Mouse (Mus musculus) midbrain, embryonic 12.5 days (tissue): ENCODE measurements around the gene Litaf. TPM values are rescaled to one million over a fixed set of nuclear protein-coding genes. Genes with fewer than 3 reads are reported as not detected.
"Not testable (repeated sequence)": the region's sequence is repeated elsewhere in the genome, so short reads cannot be mapped to it uniquely, and the experiment has no call there.

ENCODE experiments used
- ATAC-seq: fragments of 200-750 bp; cut with Nextera tagmentation; 2 replicates; pipeline ENCODE4 v1.8.0; 2017; ENCODE audit warnings: low read depth, moderate TSS enrichment, moderate library complexity; ENCODE audit not compliant: low FRiP score
- H3K27ac ChIP-seq: fragments of 300-500 bp; sonication (generic); replicated peaks from 2 replicates; pipeline ENCODE4 v1.5.1; 2016; ENCODE audit warnings: mild to moderate bottlenecking
- H3K27me3 ChIP-seq: fragments of 300-500 bp; sonication (generic); 2 replicates; pipeline ENCODE4 v1.6.1; 2016; ENCODE audit warnings: mild to moderate bottlenecking
- H3K36me3 ChIP-seq: fragments of 300-500 bp; sonication (generic); 2 replicates; pipeline ENCODE4 v1.6.1; 2016
- H3K4me1 ChIP-seq: fragments of 300-500 bp; sonication (generic); 2 replicates; pipeline ENCODE4 v1.6.1; 2016
- H3K4me2 ChIP-seq: fragments of 300-500 bp; sonication (generic); replicated peaks from 2 replicates; pipeline ENCODE4 v1.6.1; 2016; ENCODE audit warnings: mild to moderate bottlenecking, moderate library complexity
- H3K4me3 ChIP-seq: fragments of 300-500 bp; sonication (generic); 2 replicates; pipeline ENCODE4 v1.5.1; 2016; ENCODE audit warnings: mild to moderate bottlenecking
- H3K9ac ChIP-seq: fragments of 300-500 bp; sonication (generic); replicated peaks from 2 replicates; pipeline ENCODE4 v1.6.1; 2016; ENCODE audit warnings: mild to moderate bottlenecking, moderate library complexity
- H3K9me3 ChIP-seq: fragments of 300-500 bp; sonication (generic); 2 replicates; pipeline ENCODE4 v1.6.1; 2016; ENCODE audit warnings: mild to moderate bottlenecking
- WGBS: fragments of 180-500 bp; shearing (Covaris S2); methylation state at CpG from one replicate; pipeline ENCODE4 v1.1.7; 2016; 5-methylcytosine and 5-hydroxymethylcytosine counted together
- polyA plus RNA-seq: library from polyadenylated mRNA; unstranded; fragments of >200 nt; fragmentation: Nextera tagmentation; extraction: Ambion mirVana; gene quantifications from 2 replicates; pipeline ENCODE4 v1.2.1, GENCODE M21; 2016

Gene Litaf
- polyA plus RNA-seq, 1 experiment from 2014 or later: 42.4 TPM

DNA sequence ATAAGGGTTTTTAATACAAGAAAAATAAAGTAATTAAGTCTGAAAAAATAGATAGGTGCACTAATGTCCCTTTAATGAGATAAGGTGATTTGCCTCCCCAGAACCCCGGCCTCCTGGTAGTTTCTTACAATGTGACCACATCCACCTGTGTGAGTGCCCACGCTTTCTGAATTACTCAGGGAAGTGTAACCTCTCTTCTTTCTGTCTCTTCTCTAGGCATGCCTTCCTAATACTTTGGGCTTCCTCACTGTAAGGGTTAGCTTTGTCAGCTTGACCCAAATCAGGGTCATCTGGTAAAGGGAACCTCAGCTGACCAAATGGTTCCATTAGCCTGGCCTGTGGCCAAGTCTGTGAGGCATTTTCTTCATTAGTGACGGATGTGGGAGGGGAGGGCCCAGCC, 51.5 kb downstream of the Litaf start:
- no peak for ATAC-seq
- H3K9me3 ChIP-seq: no peaks in the 10 kb centered on the region
- no peaks in the 10 kb centered on the region for H3K27me3 ChIP-seq

DNA sequence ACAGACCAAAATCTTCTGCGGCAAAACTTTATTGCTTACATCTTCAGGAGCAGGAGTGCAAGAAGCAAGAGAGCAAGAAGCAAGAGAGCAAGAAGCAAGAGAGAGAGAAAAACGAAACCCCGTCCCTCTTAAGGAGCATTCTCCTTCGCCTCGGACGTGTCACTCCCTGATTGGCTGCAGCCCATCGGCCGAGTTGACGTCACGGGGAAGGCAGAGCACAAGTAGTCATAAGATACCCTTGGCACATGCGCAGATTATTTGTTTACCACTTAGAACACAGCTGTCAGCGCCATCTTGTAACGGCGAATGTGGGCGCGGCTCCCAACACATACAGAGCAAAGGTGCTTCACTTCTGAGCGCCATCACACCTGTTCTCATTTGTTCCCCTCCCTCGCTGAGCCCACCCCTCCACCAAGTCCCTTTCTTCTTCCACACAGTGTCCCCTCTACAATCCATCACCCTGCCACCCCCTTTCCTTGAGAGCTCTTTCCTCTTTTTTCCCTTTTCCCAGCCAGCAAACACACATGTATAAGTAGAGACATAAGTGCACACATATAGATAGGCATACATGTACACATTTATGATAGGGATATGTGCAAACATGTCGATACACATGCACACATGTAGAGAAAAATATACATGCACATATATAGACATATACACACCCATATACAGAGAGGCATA, 52.4 kb downstream of the Litaf start:
- 97% methylated on average over 11 of the region's 19 CpGs for WGBS
- not testable (repeated sequence) for H3K4me2 ChIP-seq, H3K9me3 ChIP-seq, H3K4me3 ChIP-seq, H3K9ac ChIP-seq, H3K4me1 ChIP-seq, H3K36me3 ChIP-seq, ATAC-seq, H3K27ac ChIP-seq, H3K27me3 ChIP-seq

More for the DNA sequence above, 51.5 kb downstream of the Litaf start:
- H3K4me3 ChIP-seq: no peak overlapping the region
- no peak overlapping the region for H3K27ac ChIP-seq
- WGBS: 87% methylated on average over 3 of the region's 3 CpGs
- H3K4me2 ChIP-seq: no peak overlapping the region
- no peaks in the 10 kb centered on the region for H3K36me3 ChIP-seq
- H3K4me1 ChIP-seq: peaks cover 10% of the 10 kb centered on the region
- H3K9ac ChIP-seq: no peak overlapping the region

DNA sequence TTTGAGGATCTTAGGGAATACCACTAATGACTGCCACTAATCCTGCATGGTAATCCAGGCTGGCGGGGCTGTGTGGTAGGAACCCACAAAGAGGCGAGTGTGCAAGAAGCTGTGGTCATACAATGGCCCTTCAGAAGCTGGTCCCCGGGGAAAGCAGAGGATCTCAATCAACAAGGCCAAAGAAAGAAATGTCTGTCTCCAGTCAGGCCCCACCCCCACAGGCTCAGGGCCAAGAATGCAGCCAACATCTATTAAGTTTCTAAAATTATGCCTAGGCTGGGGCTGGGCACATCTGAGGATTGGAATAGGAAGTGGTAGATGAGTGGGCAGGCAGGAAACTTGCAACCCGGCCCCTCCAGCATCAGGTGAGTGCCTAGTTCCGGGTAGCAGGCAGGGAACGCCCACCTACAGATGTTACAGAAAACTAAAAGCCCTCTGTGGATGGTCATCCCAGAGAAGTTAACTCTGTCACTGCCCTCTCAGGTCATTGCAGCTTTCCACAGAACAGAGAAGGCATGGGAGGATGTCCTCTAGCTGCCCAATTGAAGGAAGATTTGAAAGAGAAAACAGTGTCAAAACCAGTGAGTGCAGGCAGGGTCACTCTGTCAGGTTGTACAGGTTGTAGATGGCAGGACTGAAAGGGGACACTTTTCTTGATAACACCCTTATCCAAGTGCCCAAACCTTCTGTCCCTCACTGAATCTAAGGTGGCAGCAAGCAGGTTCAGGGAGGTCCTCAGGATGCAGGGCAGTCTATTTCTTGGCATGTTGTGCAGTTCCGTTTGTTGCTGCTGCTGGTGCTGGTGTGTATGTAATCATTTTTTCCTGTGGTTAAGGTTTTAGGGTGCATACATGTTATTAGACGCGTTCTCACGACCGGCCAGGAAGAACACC, 53.1 kb downstream of the Litaf start:
- H3K4me3 ChIP-seq: no peak overlapping the region
- no peaks in the 10 kb centered on the region for H3K36me3 ChIP-seq
- H3K27ac ChIP-seq: no peak overlapping the region
- WGBS: 69% methylated on average over 11 of the region's 11 CpGs
- H3K4me1 ChIP-seq: peaks cover 18% of the 10 kb centered on the region
- H3K4me2 ChIP-seq: no peak overlapping the region
- no peak overlapping the region for H3K9ac ChIP-seq
- H3K27me3 ChIP-seq: no peaks in the 10 kb centered on the region
- H3K9me3 ChIP-seq: no peaks in the 10 kb centered on the region
- peak; percentile 67 for ATAC-seq

DNA sequence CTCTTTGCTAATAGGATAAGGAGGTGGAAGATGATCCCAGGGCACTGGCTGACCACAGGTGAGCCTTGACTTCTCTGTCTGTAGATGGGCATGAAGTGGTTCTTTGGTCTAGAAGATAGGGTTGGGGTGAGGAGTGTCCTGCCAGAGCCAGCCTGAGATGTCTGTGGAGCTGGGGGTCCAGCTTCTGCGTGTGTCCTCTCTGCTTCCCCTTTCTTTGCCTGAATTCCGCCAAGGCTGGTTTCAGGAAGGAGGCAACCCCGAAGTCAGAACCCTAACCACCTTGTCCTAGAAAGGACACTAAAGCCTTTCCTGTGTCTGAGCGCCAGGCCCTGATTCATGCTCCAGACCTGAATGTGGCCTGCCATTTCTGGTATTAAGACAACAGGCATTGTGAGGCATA, 54.0 kb downstream of the Litaf start:
- no peak overlapping the region for H3K27ac ChIP-seq

DNA sequence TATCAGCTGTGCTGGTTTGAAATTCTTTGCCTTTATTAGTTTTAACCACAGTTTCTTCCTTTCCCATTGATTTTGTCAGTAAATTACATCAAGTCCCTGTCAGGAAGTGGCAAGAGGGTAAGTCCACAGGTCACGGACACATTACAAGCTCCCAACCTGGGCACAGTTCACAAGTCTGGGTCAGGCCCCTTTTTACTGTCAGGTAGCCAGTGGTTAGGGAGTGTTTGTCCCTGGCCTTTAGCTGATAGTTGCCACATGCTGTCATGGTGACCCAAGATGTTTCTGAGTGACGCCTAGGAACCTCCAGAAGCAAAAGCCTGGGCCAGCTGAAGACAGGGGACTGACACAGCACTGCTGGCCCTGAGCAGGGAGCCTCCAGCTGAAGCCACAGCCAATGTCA, 54.8 kb downstream of the Litaf start:
- Histone ChIP-seq H3K9me3 (no peaks in the 10 kb centered on the region), H3K36me3 (no peaks in the 10 kb centered on the region), H3K4me3 (no peak overlapping the region), H3K27me3 (no peaks in the 10 kb centered on the region), H3K9ac (no peak overlapping the region), H3K4me1 (peaks cover 23% of the 10 kb centered on the region), H3K4me2 (no peak overlapping the region), H3K27ac (no peak overlapping the region)
- ATAC-seq: no peak
- 83% methylated on average over 2 of the region's 2 CpGs for WGBS

More for the DNA sequence above, 54.0 kb downstream of the Litaf start:
- Histone ChIP-seq H3K9me3 (no peaks in the 10 kb centered on the region), H3K9ac (no peak overlapping the region), H3K4me3 (no peak overlapping the region), H3K4me1 (peaks cover 23% of the 10 kb centered on the region), H3K27me3 (no peaks in the 10 kb centered on the region), H3K36me3 (no peaks in the 10 kb centered on the region), H3K4me2 (no peak overlapping the region)
- ATAC-seq: no peak
- 88% methylated on average over 4 of the region's 4 CpGs for WGBS

DNA sequence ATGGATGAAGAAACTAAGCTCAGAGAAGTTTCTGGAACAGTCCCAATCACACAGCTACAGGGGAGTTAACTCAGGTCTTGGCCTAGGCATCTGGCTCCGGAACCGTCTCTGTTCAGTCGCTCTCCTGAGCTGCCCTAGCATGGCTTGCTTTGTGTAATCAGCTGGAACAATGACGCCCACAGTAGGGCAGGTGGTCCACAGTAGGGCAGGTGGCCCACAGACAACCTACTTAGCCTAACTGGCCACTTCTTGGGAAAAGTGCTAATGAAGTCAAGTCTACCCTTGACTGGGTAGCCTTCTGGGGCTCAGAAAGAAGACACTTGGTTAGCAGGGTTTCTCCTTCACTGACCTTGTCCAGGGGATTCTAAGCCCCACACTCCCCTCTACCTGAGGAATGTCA, 55.7 kb downstream of the Litaf start:
- Histone ChIP-seq H3K9me3 (no peaks in the 10 kb centered on the region), H3K4me1 (peaks cover 23% of the 10 kb centered on the region), H3K27ac (no peak overlapping the region), H3K36me3 (no peaks in the 10 kb centered on the region), H3K4me2 (no peak overlapping the region), H3K9ac (no peak overlapping the region), H3K27me3 (no peaks in the 10 kb centered on the region), H3K4me3 (no peak overlapping the region)
- WGBS: 89% methylated on average over 4 of the region's 4 CpGs
- no peak for ATAC-seq

DNA sequence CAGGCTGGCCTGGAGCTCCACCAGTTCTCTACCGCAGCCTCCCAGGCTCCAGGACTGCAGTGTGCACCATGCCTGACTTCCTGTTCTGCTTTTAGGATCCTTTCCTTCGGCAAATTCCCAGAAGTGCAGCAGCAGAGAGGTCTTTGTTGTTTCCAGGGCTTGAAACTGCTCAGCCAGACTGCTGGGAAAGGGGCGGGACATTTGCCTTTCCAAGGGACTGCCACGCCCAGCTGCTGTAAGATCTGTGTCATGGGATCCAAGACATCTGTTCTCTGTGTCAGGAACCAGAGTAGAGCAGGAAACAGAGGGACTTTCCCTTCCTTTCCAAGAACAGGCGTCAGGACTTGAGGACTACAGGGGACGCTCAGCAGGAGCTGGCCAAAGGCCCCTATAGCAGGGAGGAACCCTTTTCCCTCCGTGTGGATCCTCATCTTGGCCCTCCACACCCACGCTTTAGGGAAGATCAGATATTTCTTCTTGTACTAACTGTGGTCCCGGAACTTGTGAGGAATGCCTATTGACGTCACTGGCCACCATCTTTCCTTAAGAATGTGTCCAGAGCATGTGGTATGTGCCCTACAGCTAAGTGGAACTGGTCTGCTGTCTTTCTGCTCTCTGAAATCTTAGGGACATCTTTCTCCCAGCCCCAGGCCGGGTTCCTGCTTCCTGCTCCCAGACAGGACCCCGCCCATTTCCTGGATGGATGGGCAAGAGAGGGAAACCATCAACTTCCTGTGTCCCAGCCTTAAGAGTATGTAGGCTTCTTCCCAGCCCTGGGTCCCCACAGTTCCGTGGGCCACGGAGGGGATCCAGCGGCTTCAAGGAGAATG, 57.6 kb downstream of the Litaf start:
- 38% methylated on average over 15 of the region's 15 CpGs for WGBS
- peak; percentile 80 for ATAC-seq
- H3K9ac ChIP-seq: no peak overlapping the region; the same call in 1 of the 2 replicates
- no peaks in the 10 kb centered on the region for H3K36me3 ChIP-seq
- H3K4me2 ChIP-seq: 0 out of 2 replicates have a peak overlapping the region, but pooled peaks have one; percentile 7
- H3K27ac ChIP-seq: peak overlapping the region; percentile 79
- 0 out of 2 replicates have a peak, but pooled peaks cover 2% of the 10 kb centered on the region for H3K9me3 ChIP-seq
- H3K27me3 ChIP-seq: no peaks in the 10 kb centered on the region
- peaks cover 23% of the 10 kb centered on the region for H3K4me1 ChIP-seq
- no peak overlapping the region for H3K4me3 ChIP-seq

DNA sequence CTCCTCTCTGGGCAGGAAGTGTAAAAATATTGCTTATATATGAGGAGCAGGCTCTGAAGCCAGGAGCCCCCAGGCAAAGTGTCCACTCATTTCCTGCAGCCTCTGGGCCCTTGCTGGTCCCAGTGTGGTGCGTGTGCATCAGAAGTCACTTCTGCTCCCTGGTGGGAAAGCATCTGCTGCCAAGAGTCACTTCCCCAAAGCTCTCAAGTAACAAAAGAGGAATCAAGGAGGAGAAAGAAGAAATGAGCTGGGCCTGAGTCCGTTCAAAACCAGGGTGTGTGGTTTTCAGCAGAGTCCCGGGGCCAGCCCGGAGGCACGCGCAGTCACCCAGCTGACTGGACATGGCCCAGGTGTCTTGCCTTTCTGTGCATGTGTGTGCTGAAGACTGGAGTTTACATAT, 59.9 kb downstream of the Litaf start:
- ATAC-seq: no peak
- Histone ChIP-seq H3K36me3 (no peaks in the 10 kb centered on the region), H3K4me1 (peaks cover 13% of the 10 kb centered on the region), H3K9ac (no peak overlapping the region), H3K27ac (no peak overlapping the region), H3K4me3 (no peak overlapping the region), H3K27me3 (no peaks in the 10 kb centered on the region), H3K9me3 (0 out of 2 replicates have a peak, but pooled peaks cover 2% of the 10 kb centered on the region), H3K4me2 (no peak overlapping the region)
- 83% methylated on average over 6 of the region's 6 CpGs for WGBS

DNA sequence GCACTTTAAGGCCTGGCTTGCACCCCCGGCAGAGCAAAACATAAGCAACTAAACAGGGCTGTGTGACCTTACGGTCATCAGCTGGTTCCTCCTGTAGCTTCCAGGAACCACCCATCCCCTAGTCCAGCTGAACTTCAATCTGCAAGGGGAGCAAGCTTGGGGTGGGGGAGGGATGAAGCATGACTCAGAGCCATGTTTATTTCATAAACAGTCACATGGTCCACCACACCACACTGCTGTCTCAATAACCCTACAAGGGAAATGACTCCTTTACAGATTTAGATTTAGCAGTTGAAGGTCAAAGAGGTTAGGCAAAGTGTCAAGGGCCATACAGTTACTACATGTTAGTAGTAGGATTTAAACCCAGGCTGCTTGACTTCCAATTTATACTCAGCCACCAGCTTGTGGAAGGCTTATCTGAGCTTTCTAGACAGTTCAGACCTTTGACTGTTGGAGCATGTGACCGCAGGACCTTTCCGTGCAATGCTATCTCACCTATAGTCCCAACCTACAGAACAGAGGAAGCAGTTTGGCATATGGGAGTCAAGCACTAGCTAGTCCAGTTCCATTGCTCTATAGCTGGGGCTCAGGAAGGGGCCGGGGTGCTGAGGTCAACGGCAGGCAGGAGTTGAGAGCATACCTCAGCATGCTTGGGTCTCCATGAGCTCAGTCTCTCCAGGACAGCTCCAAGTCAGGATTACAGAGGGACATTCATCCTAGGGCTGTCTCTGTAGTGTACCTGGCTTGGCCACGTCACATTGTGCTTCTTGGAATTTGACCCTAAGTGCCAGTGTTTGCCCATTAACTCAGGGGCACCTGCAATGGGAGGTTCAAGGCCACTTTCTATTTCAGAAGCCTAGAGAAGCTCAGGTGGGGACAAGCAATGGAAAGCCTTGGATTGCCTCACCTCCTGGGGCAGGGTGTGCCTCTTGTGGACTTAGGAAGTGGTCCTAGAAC, 64.0 kb downstream of the Litaf start:
- no peaks in the 10 kb centered on the region for H3K27me3 ChIP-seq
- H3K36me3 ChIP-seq: no peaks in the 10 kb centered on the region
- H3K4me2 ChIP-seq: no peak overlapping the region
- no peak overlapping the region for H3K27ac ChIP-seq
- 0 out of 2 replicates have a peak, but pooled peaks cover 2% of the 10 kb centered on the region for H3K9me3 ChIP-seq
- no peak overlapping the region for H3K9ac ChIP-seq
- ATAC-seq: no peak
- no peak overlapping the region for H3K4me3 ChIP-seq
- WGBS: 88% methylated on average over 7 of the region's 7 CpGs
- no peaks in the 10 kb centered on the region for H3K4me1 ChIP-seq

DNA sequence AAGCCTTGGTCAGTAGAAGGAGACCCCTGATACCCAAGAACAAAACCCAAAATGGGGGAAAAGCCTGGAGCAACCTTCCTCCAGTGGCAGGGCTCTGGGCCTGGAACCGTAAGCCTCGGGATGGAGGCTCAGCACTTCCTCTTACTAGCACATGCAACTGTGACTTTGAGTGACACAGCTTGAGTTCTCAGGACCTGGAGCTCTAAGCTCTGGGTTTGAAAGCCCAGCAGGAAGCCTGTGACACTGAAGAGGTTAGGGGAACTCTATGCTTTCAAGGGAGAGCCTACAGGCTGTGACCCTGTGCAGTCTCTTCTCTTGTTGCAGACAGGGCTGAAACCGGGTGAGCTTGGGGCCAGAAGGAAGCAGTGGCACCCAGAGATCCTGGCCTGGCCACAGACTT, 66.1 kb downstream of the Litaf start:
- 0 out of 2 replicates have a peak, but pooled peaks cover 2% of the 10 kb centered on the region for H3K9me3 ChIP-seq
- no peak overlapping the region for H3K4me3 ChIP-seq
- 53% methylated on average over 3 of the region's 3 CpGs for WGBS
- no peaks in the 10 kb centered on the region for H3K4me1 ChIP-seq
- no peak overlapping the region for H3K27ac ChIP-seq
- H3K36me3 ChIP-seq: no peaks in the 10 kb centered on the region
- no peak overlapping the region for H3K9ac ChIP-seq
- no peak for ATAC-seq
- no peak overlapping the region for H3K4me2 ChIP-seq
- H3K27me3 ChIP-seq: no peaks in the 10 kb centered on the region

DNA sequence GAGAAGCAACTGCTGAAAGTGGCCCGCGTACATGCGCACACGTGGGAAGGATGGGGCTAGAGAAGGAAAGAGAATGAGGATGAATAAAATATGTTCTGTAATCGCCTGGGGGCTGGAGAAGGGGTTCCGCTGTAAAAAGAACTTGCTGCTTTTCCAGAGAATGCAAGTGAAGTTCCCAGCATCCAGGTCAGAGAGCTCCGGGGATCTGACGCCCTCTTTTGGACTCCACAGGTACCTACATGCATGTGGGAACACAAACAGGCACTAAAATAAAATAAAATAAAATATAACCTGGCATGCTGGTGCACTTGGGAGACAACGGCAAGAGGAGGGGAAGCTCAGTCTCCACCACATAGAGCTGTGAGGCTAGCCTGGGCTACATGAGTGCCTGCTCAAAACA, 67.7 kb downstream of the Litaf start:
- Histone ChIP-seq H3K4me3 (no peak overlapping the region), H3K27me3 (no peaks in the 10 kb centered on the region), H3K27ac (no peak overlapping the region), H3K9me3 (no peaks in the 10 kb centered on the region), H3K4me1 (0 out of 2 replicates have a peak, but pooled peaks cover 5% of the 10 kb centered on the region), H3K9ac (no peak overlapping the region), H3K4me2 (no peak overlapping the region), H3K36me3 (no peaks in the 10 kb centered on the region)
- WGBS: 82% methylated on average over 9 of the region's 9 CpGs
- no peak for ATAC-seq
